Mouse (Mus musculus) C2C12 (cell line): ENCODE measurements around the gene Prr15l.

Experiments used
- CTCF ChIP-seq: IDR thresholded peaks from one replicate; pipeline ENCODE4 v1.5.1; 2011; ENCODE audit not compliant: control insufficient read depth, insufficient read depth, insufficient read length
- MAX ChIP-seq: IDR thresholded peaks from one replicate; pipeline ENCODE4 v1.6.1; 2011; ENCODE audit warnings: mild to moderate bottlenecking, control low read depth
- USF1 ChIP-seq: IDR thresholded peaks from one replicate; pipeline ENCODE4 v1.6.1; 2011; ENCODE audit warnings: low read depth, mild to moderate bottlenecking, control low read depth, moderate library complexity

- TF ChIP-seq CTCF (no peak), MAX (no peak), USF1 (no peak)
Measured at GRCm38 (mm10) chr11:96878715-96879114, 49.2 kb upstream of the Prr15l start.
